Mouse (Mus musculus) intestine, postnatal 0 days (tissue): ENCODE results near the gene Kcnj13. TPM values are rescaled to one million over a fixed set of nuclear protein-coding genes. Genes with fewer than 3 reads are reported as not detected.

Experiments used
- ATAC-seq: fragments of 200-750 bp; cut with Nextera tagmentation; 2 replicates; pipeline ENCODE4 v1.8.0; 2017; ENCODE audit warnings: mild to moderate bottlenecking, moderate TSS enrichment, moderate library complexity
- H3K27ac ChIP-seq: fragments of 300-500 bp; sonication (generic); 2 replicates; pipeline ENCODE4 v1.5.1; 2014; ENCODE audit warnings: mild to moderate bottlenecking, low read depth, low read length, moderate library complexity
- H3K27me3 ChIP-seq: fragments of 300-500 bp; sonication (generic); replicated peaks from 2 replicates; pipeline ENCODE4 v1.6.1; 2014; ENCODE audit warnings: low read length, mixed read lengths; ENCODE audit not compliant: control insufficient read depth, insufficient read depth
- H3K36me3 ChIP-seq: fragments of 300-500 bp; sonication (generic); 2 replicates; pipeline ENCODE4 v1.6.1; 2014; ENCODE audit warnings: mild to moderate bottlenecking, moderate library complexity; ENCODE audit not compliant: control insufficient read depth, insufficient read depth
- H3K4me1 ChIP-seq: fragments of 300-500 bp; sonication (generic); replicated peaks from 2 replicates; pipeline ENCODE4 v1.6.1; 2014; ENCODE audit warnings: antibody characterized with exemption, low read length, mixed read lengths; ENCODE audit not compliant: control insufficient read depth, insufficient read depth
- H3K4me2 ChIP-seq: fragments of 300-500 bp; sonication (generic); replicated peaks from 2 replicates; pipeline ENCODE4 v1.6.1; 2014; ENCODE audit warnings: low read depth, mild to moderate bottlenecking, moderate library complexity
- H3K4me3 ChIP-seq: fragments of 300-500 bp; sonication (generic); 2 replicates; pipeline ENCODE4 v1.5.1; 2014; ENCODE audit warnings: low read depth, low read length
- H3K9ac ChIP-seq: fragments of 300-500 bp; sonication (generic); 2 replicates; pipeline ENCODE4 v1.6.1; 2014; ENCODE audit warnings: mild to moderate bottlenecking, low read depth, low read length
- H3K9me3 ChIP-seq: fragments of 300-500 bp; sonication (generic); 2 replicates; pipeline ENCODE4 v1.6.1; 2016; ENCODE audit warnings: mixed run types; ENCODE audit not compliant: control insufficient read depth
- CTCF ChIP-seq: sonication (generic); IDR thresholded peaks from 2 replicates; pipeline ENCODE4 v1.5.1; 2016; ENCODE audit warnings: low read depth, mild to moderate bottlenecking, control low read depth, antibody characterized with exemption, moderate library complexity
- WGBS: fragments of 180-500 bp; shearing (Covaris S2); extraction: QIAGEN DNeasy Blood & Tissue Kit; methylation state at CpG from one replicate; pipeline ENCODE4 v1.1.7; 2014; 5-methylcytosine and 5-hydroxymethylcytosine counted together
- polyA plus RNA-seq: library from polyadenylated mRNA; unstranded; fragments of >200 nt; fragmentation: Nextera tagmentation; extraction: Ambion mirVana; gene quantifications from 2 replicates; pipeline ENCODE4 v1.2.1, GENCODE M21; 2015

Kcnj13 gene
- polyA plus RNA-seq, 1 experiment from 2014 or later, result 0.70 TPM

DNA sequence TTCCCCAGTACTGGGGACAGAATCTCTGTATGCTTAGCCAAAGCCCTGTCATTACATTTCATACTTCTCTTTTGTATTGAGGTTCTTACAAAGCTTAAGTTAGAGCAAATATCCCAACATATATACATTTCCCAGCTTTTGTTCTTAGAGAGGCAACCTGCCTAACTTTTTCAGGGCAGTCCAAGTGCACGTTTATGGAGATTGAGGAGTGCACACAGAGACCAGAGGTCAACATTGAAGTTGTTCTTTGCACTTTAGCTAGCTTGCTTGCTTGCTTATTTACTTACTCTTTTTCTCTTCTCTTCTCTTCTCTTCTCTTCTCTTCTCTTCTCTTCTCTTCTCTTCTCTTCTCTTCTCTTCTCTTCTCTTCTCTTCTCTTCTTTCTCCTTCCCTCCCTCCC, 34.3 kb downstream of the Kcnj13 start:
- no peak for ATAC-seq

DNA sequence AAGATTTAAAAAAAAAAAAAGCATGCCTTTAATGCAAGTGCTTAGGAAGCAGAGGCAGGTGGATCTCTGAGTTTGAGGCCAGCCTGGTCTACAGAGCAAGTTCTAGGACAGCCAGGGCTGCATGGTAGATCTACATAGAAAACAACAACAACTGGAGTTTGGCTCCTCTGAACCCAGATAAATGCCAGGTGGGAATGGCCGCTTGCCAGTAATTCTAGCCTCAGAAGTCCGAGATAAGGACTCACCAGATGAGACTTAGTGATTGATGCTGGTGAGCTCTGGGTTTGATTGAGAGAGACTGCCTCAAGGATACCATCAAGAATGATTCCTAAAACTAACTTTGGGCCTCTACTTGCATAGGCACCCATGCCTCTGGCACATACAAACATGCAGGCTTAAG, 44.0 kb downstream of the Kcnj13 start:
- no peaks in the 10 kb centered on the region for H3K9me3 ChIP-seq
- H3K4me3 ChIP-seq, result no peak overlapping the region
- no peak for TF ChIP-seq CTCF
- no peak for ATAC-seq
- WGBS, result 52% methylated on average over 2 of the region's 2 CpGs
- H3K27me3 ChIP-seq, result no peaks in the 10 kb centered on the region
- no peaks in the 10 kb centered on the region for H3K4me1 ChIP-seq
- no peak overlapping the region for H3K27ac ChIP-seq
- 0 out of 2 replicates have a peak, but pooled peaks cover 9% of the 10 kb centered on the region for H3K36me3 ChIP-seq
- no peak overlapping the region for H3K4me2 ChIP-seq
- H3K9ac ChIP-seq, result no peak overlapping the region

More for the DNA sequence above, 34.3 kb downstream of the Kcnj13 start:
- no peaks in the 10 kb centered on the region for H3K4me1 ChIP-seq
- H3K9me3 ChIP-seq, result no peaks in the 10 kb centered on the region
- 22% methylated on average over 1 of the region's 1 CpGs for WGBS
- no peak overlapping the region for H3K9ac ChIP-seq
- TF ChIP-seq CTCF, result no peak
- H3K36me3 ChIP-seq, result peaks cover 18% of the 10 kb centered on the region
- H3K27me3 ChIP-seq, result no peaks in the 10 kb centered on the region
- H3K27ac ChIP-seq, result no peak overlapping the region
- no peak overlapping the region for H3K4me3 ChIP-seq
- no peak overlapping the region for H3K4me2 ChIP-seq

Other genes with a start within 250 kb of the Kcnj13 start
- gene Ecel1, start 238.2 kb downstream of the Kcnj13 start, polyA plus RNA-seq, result 0.64 and 0.67 TPM in 2 replicates
- not detected in 2 replicates for gene Prss56, start 211.4 kb downstream of the Kcnj13 start, polyA plus RNA-seq
- gene Chrnd, start 204.1 kb downstream of the Kcnj13 start, polyA plus RNA-seq, result not detected in 2 replicates
- not detected in 2 replicates for gene Chrng, start 190.1 kb downstream of the Kcnj13 start, polyA plus RNA-seq
- 175 and 179 TPM in 2 replicates for gene Eif4e2, start 180.8 kb downstream of the Kcnj13 start, polyA plus RNA-seq
- 2.1 and 3.0 TPM in 2 replicates for gene Efhd1, start 130.4 kb downstream of the Kcnj13 start, polyA plus RNA-seq
- gene Gigyf2, start 67.7 kb downstream of the Kcnj13 start, polyA plus RNA-seq, result 21.0 and 21.4 TPM in 2 replicates
- gene Snorc, start 75.5 kb upstream of the Kcnj13 start, polyA plus RNA-seq, result not detected in 2 replicates
- 2.5 and 3.3 TPM in 2 replicates for gene Neu2, start 115.2 kb upstream of the Kcnj13 start, polyA plus RNA-seq
- gene Ngef, start 179.1 kb upstream of the Kcnj13 start, polyA plus RNA-seq, result 13.3 and 14.0 TPM in 2 replicates
- gene Inpp5d, start 225.6 kb upstream of the Kcnj13 start, polyA plus RNA-seq, result 2.5 and 3.1 TPM in 2 replicates